In genomic region chr11:44866476-44867149, GRCm38 (mm10) we compare ENCODE assay signal across 11 mouse cellular contexts.
DNase-seq lines count a peak whose midpoint lies in the region; ATAC-seq and TF ChIP-seq lines count a peak whose summit lies in the region.
"Had no signal": no experiment of that assay in that cellular context is flagged by ENCODE, and none has a peak within 500 bp of the region (broad histone marks: within the 10 kb centered on the region; RNA-seq: fewer than 3 reads in every experiment).

No protein-coding gene starts in this region.

- H3K4me2 ChIP-seq in lung, embryonic 14.5 days, result no peak overlapping the region
- H3K4me2 ChIP-seq in heart, embryonic 12.5 days, result peak overlapping the region; percentile 21; the same call in 1 of the 2 replicates
- no peak overlapping the region for H3K4me2 ChIP-seq in kidney, embryonic 14.5 days (replicated peaks; ENCODE audit: low read depth, low read length)
- H3K4me2 ChIP-seq: intestine, embryonic 15.5 days had no signal

- no peak for TF ChIP-seq CTCF in lung, embryonic 14.5 days (IDR thresholded peaks at IDR 0.05; ENCODE audit: low read depth)
- no peak for TF ChIP-seq CTCF in lung, adult 2 months (IDR thresholded peaks at IDR 0.05; ENCODE audit: insufficient read depth, low read length)

- H3K9me3 ChIP-seq in lung, embryonic 14.5 days (ENCODE audit: low read depth, low read length), result no peaks in the 10 kb centered on the region
- no peaks in the 10 kb centered on the region for H3K9me3 ChIP-seq in heart, embryonic 12.5 days (replicated peaks)
- H3K9me3 ChIP-seq in kidney, embryonic 14.5 days (ENCODE audit: control insufficient read depth, low read length), result no peaks in the 10 kb centered on the region
- H3K9me3 ChIP-seq in limb, embryonic 10.5 days (replicated peaks), result no peaks in the 10 kb centered on the region
- H3K9me3 ChIP-seq: intestine, embryonic 15.5 days had no signal

- H3K9ac ChIP-seq in lung, embryonic 14.5 days, result no peak overlapping the region
- H3K9ac ChIP-seq in heart, embryonic 12.5 days, result no peak overlapping the region
- no peak overlapping the region for H3K9ac ChIP-seq in kidney, embryonic 14.5 days (ENCODE audit: low read depth, low read length)
- H3K9ac ChIP-seq: intestine, embryonic 15.5 days had no signal

- H3K36me3 ChIP-seq in lung, embryonic 14.5 days (ENCODE audit: insufficient read depth), result no peaks in the 10 kb centered on the region
- H3K36me3 ChIP-seq in heart, embryonic 12.5 days, result no peaks in the 10 kb centered on the region
- H3K36me3 ChIP-seq in kidney, embryonic 14.5 days (ENCODE audit: control insufficient read depth, insufficient read depth, low read length), result no peaks in the 10 kb centered on the region
- no peaks in the 10 kb centered on the region for H3K36me3 ChIP-seq in limb, embryonic 10.5 days
- H3K36me3 ChIP-seq: intestine, embryonic 15.5 days had no signal

- TF ChIP-seq POLR2A in lung, adult 2 months (IDR thresholded peaks at IDR 0.05; ENCODE audit: borderline replicate concordance, extremely low read depth, low read depth, low read length), result no peak

- no peak overlapping the region for H3K4me3 ChIP-seq in lung, embryonic 14.5 days (ENCODE audit: low read depth, low read length)
- no peak overlapping the region for H3K4me3 ChIP-seq in lung, adult 2 months (replicated peaks; ENCODE audit: extremely low read depth, low read depth, low read length)
- no peak overlapping the region for H3K4me3 ChIP-seq in heart, embryonic 12.5 days
- no peak overlapping the region for H3K4me3 ChIP-seq in kidney, embryonic 14.5 days (ENCODE audit: low read length)
- H3K4me3 ChIP-seq in limb, embryonic 10.5 days, result no peak overlapping the region
- H3K4me3 ChIP-seq: intestine, embryonic 15.5 days had no signal

- H3K27ac ChIP-seq in lung, embryonic 14.5 days (ENCODE audit: low read depth), result no peak overlapping the region
- H3K27ac ChIP-seq in heart, embryonic 12.5 days (ENCODE audit: poor library complexity, severe bottlenecking), result peak overlapping the region; percentile 49
- no peak overlapping the region for H3K27ac ChIP-seq in kidney, embryonic 14.5 days (ENCODE audit: low read depth, low read length)
- H3K27ac ChIP-seq in limb, embryonic 10.5 days, result no peak overlapping the region
- H3K27ac ChIP-seq: intestine, embryonic 15.5 days had no signal

- WGBS in lung, embryonic 14.5 days, result 36% methylated on average over 14 of the region's 14 CpGs
- WGBS in lung, adult 2 months, result 60% methylated on average over 14 of the region's 14 CpGs
- WGBS in heart, embryonic 12.5 days, result 34% methylated on average over 14 of the region's 14 CpGs
- WGBS in kidney, embryonic 14.5 days, result 42% methylated on average over 14 of the region's 14 CpGs
- 75% methylated on average over 14 of the region's 14 CpGs for WGBS in limb, embryonic 10.5 days

- no peak for ATAC-seq in lung, embryonic 14.5 days (ENCODE audit: insufficient read depth)
- ATAC-seq in heart, embryonic 12.5 days (ENCODE audit: insufficient number of reproducible peaks, low FRiP score), result 0 out of 2 replicates have a peak, but pooled peaks have one; percentile 25
- ATAC-seq in kidney, embryonic 14.5 days (ENCODE audit: low FRiP score, low TSS enrichment), result no peak
- ATAC-seq: CD4-positive, CD25-positive, alpha-beta regulatory T cell, adult 4 months; intestine, embryonic 15.5 days had no signal

- peak; percentile 8 for DNase-seq in lung, embryonic 14.5 days
- no peak for DNase-seq in lung, adult 2 months
- peak; percentile 80 to 87 for DNase-seq in cerebellum, postnatal 14 days
- DNase-seq in lung, postnatal 10 days, result peak; percentile 8
- no peak for DNase-seq in MN1 (ENCODE audit: low spot score)
- DNase-seq in limb, embryonic 10.5 days (ENCODE audit: low spot score), result no peak
- DNase-seq: thymus, postnatal 36 days had no signal

- no peaks in the 10 kb centered on the region for H3K27me3 ChIP-seq in lung, embryonic 14.5 days (ENCODE audit: insufficient read depth, low read length)
- H3K27me3 ChIP-seq in heart, embryonic 12.5 days (replicated peaks), result no peaks in the 10 kb centered on the region
- no peaks in the 10 kb centered on the region for H3K27me3 ChIP-seq in kidney, embryonic 14.5 days (ENCODE audit: control insufficient read depth, insufficient read depth, low read length)
- H3K27me3 ChIP-seq in limb, embryonic 10.5 days (ENCODE audit: low read depth, poor library complexity, severe bottlenecking), result no peaks in the 10 kb centered on the region; the same call in 1 of the 2 replicates
- H3K27me3 ChIP-seq: intestine, embryonic 15.5 days had no signal

- no peaks in the 10 kb centered on the region; the same call in 1 of the 2 replicates for H3K4me1 ChIP-seq in lung, embryonic 14.5 days (ENCODE audit: insufficient read depth)
- no peaks in the 10 kb centered on the region for H3K4me1 ChIP-seq in lung, adult 2 months (ENCODE audit: control insufficient read depth, insufficient read depth, low read length)
- H3K4me1 ChIP-seq in heart, embryonic 12.5 days (replicated peaks), result peaks cover 31% of the 10 kb centered on the region
- peaks cover 8% of the 10 kb centered on the region; the same call in 1 of the 2 replicates for H3K4me1 ChIP-seq in kidney, embryonic 14.5 days (ENCODE audit: control insufficient read depth, insufficient read depth, low read length)
- peaks cover 20% of the 10 kb centered on the region; the same call in 1 of the 2 replicates for H3K4me1 ChIP-seq in limb, embryonic 10.5 days
- H3K4me1 ChIP-seq: intestine, embryonic 15.5 days had no signal

Comparison
In these comparisons a context has a peak if more than half of its experiments do, and no peak if none do; other contexts are left out.
1. DNase-seq: peak in lung, embryonic 14.5 days (single experiment), cerebellum, postnatal 14 days (2 of 2) and lung, postnatal 10 days (single experiment); none in lung, adult 2 months (single experiment), MN1 (single experiment) and limb, embryonic 10.5 days (single experiment).